Mouse (Mus musculus): ENCODE results near the gene Filip1l. TPM values are rescaled to one million over a fixed set of nuclear protein-coding genes. Genes with fewer than 3 reads are reported as not detected.

Filip1l gene
- total RNA-seq (2021), result 1 to 10 TPM; 4.4 to 5.5 TPM
- long read RNA-seq, partial matches to known transcripts, result 0 of 3 reads
- long read RNA-seq, other reads (novel, unspliced or antisense), result 0 of 3 reads

DNA sequence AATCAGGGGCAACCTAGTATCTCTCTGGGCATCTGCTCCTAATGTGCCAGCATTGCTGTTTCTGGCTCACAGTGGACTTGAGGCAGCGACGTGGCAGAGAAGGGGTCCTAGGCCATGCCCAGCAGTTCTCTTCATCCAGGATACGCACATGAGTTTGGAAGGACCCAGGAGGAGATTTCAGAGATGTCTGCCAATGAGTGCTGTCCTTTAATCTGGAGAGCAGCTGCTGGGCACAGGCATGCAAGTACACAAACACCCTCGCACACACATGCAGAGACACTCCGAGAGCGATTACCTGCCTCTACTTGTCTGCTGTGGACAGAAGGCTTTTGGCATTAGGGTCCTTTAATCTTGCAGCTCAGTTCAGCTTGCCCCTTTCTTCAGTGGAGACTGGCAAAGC is at the start of gene Filip1l:
Filip1l (plus strand) TSS at position 343 of the 400 bp plus-strand sequence.
- no peak for DNase-seq (ENCODE audit: low spot score in 2 of 2)

GRCm38 (mm10) chr16:57303716-57304115 is 49.2 kb upstream of the Filip1l start:
- DNase-seq (ENCODE audit: low spot score in 2 of 2), result no peak

GRCm38 (mm10) chr16:57305463-57305862 is 47.4 kb upstream of the Filip1l start:
- DNase-seq (ENCODE audit: low spot score in 2 of 2), result no peak

- DNase-seq (ENCODE audit: low spot score in 2 of 2), result no peak
These were observed 40.8 kb upstream of the Filip1l start for GRCm38 (mm10) chr16:57312130-57312529.

DNA sequence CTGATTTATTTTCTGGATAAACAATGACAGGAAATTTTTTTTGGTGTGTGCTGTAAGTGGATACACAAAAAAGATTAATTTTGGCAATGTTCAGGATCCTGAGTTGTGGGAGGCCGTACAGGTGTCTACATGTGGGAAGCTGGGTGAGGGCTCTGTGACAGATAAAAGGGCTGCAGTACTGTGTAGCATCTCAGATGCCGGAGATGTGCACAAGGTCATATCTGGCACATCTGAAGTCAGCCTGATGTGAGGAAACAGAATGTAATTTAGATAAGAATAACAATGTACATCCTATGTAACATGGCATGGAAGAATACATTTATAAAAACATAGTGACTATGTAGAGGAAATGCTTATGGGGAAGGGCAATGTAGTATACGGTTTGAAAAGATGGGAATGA is 39.4 kb upstream of the Filip1l start:
- DNase-seq (ENCODE audit: low spot score in 2 of 2), result no peak

DNA sequence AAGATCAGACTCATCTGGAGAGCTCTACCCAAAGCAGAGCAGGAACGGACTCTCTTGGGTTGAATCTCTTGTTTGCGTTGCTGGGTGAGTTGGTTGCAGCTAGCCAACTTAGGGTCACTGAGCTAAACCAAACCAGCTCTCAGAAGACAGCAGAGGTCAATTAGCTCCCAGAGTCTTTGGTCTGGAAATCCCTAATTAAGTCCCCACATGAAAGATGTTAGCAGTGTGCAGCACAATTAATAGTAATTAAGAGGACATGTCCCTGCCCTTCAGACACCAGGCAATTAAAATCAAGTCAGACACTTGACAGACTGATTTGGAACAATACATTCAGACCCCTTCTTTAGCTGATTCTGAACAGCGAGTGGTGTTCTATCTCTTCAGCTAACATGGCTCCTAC is 38.7 kb upstream of the Filip1l start:
- no peak for DNase-seq (ENCODE audit: low spot score in 2 of 2)

GRCm38 (mm10) chr16:57315026-57315425 is 37.9 kb upstream of the Filip1l start:
- no peak for DNase-seq (ENCODE audit: low spot score in 2 of 2)

- DNase-seq (ENCODE audit: low spot score in 2 of 2), result no peak
These were observed 35.8 kb upstream of the Filip1l start for GRCm38 (mm10) chr16:57317127-57317526.

- no peak for DNase-seq (ENCODE audit: low spot score in 2 of 2)
These were observed 34.8 kb upstream of the Filip1l start for GRCm38 (mm10) chr16:57317882-57318636.

DNA sequence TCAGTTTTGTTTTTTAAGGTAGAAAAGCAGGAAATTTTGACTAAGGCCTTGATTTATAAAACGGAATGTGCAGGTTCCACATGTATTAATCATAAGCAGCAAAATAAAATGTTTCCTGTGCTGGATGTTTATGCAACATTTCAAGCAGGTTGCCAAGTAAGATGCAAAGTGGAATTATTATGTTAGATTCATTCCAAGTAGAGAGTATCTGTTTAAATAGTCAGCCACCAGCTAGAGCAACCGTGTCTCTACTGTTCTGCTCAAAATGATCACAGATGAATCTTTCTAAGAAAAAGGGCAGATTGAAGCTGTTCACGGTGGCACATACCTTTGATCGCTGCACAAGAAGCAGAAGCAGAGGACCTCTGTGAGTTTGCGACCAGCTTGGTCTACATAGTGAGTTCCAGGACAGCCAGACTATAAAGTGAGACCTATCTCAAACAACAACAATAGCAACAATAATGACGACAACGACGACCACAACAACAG is 34.2 kb upstream of the Filip1l start:
- DNase-seq (ENCODE audit: low spot score in 2 of 2), result no peak

- DNase-seq (ENCODE audit: low spot score in 2 of 2), result no peak
These were observed 33.4 kb upstream of the Filip1l start for GRCm38 (mm10) chr16:57319284-57320124.

- DNase-seq (ENCODE audit: low spot score in 2 of 2), result no peak
These were observed 25.9 kb upstream of the Filip1l start for GRCm38 (mm10) chr16:57326996-57327395.

- DNase-seq (ENCODE audit: low spot score in 2 of 2), result no peak
These were observed 23.9 kb upstream of the Filip1l start for GRCm38 (mm10) chr16:57329028-57329427.

DNA sequence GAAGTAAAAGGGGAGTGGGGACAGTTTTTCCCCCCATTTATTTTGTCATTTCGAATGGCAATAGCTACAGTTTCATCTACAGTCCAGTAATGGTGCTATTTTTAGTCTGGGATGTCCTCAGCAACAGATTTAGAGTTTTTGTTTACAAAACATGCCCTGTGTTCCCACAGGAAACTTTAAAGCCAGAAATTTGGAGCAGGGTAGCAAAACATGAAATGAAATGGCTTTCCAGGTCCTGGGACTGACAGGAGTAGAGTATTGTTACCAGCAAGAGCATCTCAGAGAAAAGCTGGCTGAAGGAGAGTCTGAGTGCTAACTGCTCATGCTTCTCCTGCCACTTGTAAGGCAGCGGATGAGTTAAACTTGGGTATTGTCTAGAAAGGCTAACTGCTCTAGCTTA is 22.8 kb upstream of the Filip1l start:
- DNase-seq (ENCODE audit: low spot score in 2 of 2), result no peak

- no peak for DNase-seq (ENCODE audit: low spot score in 2 of 2)
These were observed 20.6 kb upstream of the Filip1l start for GRCm38 (mm10) chr16:57332301-57332700.

GRCm38 (mm10) chr16:57336770-57337423 is 16.0 kb upstream of the Filip1l start:
- no peak for DNase-seq (ENCODE audit: low spot score in 2 of 2)

DNA sequence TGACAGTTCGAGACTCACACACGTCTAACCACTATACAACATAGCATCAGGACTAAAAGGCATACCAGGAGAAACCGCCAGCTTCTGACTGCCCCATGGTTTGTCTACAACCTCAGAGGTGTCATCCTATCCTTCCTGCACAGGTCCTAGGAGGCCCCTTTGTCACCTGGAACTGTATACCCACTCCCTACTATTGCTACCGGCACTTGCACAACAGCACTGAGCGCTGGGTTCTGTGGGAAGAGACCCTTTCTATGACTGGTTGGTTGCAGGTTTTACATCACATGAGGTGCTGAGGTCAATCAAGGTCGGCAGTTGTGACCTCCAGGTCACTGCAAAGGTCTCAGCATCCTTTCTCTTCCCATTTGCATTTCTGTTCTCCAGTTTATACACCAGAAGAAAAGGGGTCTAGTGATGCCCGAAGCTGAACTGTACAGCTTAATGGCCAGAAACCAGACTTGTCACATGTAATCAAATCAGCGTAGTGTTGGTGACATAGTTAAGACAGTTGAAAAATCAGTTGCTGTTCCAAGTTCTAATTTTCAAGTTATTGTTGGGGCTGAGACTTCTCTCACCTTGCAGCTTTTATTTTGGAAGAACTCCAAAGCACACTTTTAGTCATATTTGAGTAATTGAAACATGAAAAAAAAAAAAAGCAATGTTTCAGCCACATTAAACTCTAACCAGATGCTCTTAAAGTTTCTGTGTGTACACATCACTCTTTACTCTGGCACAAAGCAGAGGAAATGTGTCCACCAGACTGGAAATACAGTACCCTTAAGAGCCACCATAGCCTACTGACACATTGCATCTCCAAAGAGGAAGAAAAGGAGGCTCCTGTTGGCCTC is 12.9 kb upstream of the Filip1l start:
- DNase-seq (ENCODE audit: low spot score in 2 of 2), result no peak

DNA sequence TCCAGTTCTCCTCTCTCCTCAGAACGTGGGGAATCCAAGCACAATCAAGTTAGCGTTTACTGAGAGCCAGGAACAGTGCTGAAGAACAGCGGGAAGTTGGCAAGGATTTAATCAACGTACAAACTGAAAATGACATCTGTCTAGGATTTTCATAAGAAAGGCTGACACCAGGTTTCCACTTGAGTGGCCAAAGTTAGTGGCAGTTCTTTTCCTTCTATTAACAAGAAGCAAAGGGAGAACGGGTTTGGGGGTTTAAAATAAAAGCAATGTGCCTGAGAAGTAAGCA is 12.3 kb upstream of the Filip1l start:
- DNase-seq (ENCODE audit: low spot score in 2 of 2), result no peak

GRCm38 (mm10) chr16:57346258-57346657 is 6.6 kb upstream of the Filip1l start:
- no peak for DNase-seq (ENCODE audit: low spot score in 2 of 2)

DNA sequence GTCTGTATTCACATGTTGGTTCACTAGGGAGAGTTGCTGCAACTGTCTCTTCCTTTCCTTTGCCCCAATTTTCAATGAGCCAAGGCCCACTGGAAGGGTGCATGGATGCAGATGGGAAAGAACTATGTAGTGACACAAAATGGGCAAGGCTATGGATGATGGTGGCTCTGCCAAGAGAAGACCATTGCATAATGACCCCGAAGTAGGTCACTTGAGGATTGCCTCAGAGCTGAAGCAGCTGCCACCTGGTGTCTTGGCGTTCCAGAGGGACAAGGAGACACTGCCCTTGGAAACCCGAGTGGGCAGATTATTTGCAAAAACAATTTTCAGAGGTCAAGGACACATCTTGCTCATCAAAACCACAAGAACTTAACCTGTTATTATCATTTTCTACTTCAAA is 3.9 kb upstream of the Filip1l start:
- no peak for DNase-seq (ENCODE audit: low spot score in 2 of 2)

- DNase-seq (ENCODE audit: low spot score in 2 of 2), result no peak
These were observed 3.2 kb upstream of the Filip1l start for GRCm38 (mm10) chr16:57349689-57350088.
